Mouse (Mus musculus): ENCODE measurements around the gene Ifitm7. TPM values are rescaled to one million over a fixed set of nuclear protein-coding genes. Genes with fewer than 3 reads are reported as not detected.

Ifitm7 gene
- polyA plus RNA-seq, 1 experiment, result 1.1 TPM

- no peak for DNase-seq
- H3K4me1 ChIP-seq (ENCODE audit: control insufficient read depth, insufficient read depth, low read length), result no peaks in the 10 kb centered on the region
- WGBS, result 94% methylated on average over 8 of the region's 8 CpGs
- H3K4me3 ChIP-seq (replicated peaks; ENCODE audit: insufficient read depth, low read depth, low read length), result no peak overlapping the region
- TF ChIP-seq CTCF (IDR thresholded peaks at IDR 0.05; ENCODE audit: borderline replicate concordance, insufficient read depth, low read depth, low read length) (no peak), POLR2A (IDR thresholded peaks at IDR 0.05; ENCODE audit: borderline replicate concordance, insufficient read depth, low read length) (no peak)
- no peak overlapping the region for H3K27ac ChIP-seq (ENCODE audit: insufficient read depth, low read length)
- H3K27me3 ChIP-seq (ENCODE audit: control insufficient read depth, insufficient read depth, low read length), result no peaks in the 10 kb centered on the region
These were observed 30.6 kb upstream of the Ifitm7 start for GRCm38 (mm10) chr16:14017306-14017705.

GRCm38 (mm10) chr16:14009966-14010365, 23.3 kb upstream of the Ifitm7 start:
- H3K4me1 ChIP-seq (ENCODE audit: control insufficient read depth, insufficient read depth, low read length), result no peaks in the 10 kb centered on the region
- no peak for TF ChIP-seq CTCF (IDR thresholded peaks at IDR 0.05; ENCODE audit: borderline replicate concordance, insufficient read depth, low read depth, low read length)
- no peak for TF ChIP-seq POLR2A (IDR thresholded peaks at IDR 0.05; ENCODE audit: borderline replicate concordance, insufficient read depth, low read length)
- WGBS, result 92% methylated on average over 4 of the region's 4 CpGs
- no peaks in the 10 kb centered on the region for H3K27me3 ChIP-seq (ENCODE audit: control insufficient read depth, insufficient read depth, low read length)
- H3K4me3 ChIP-seq (replicated peaks; ENCODE audit: insufficient read depth, low read depth, low read length), result no peak overlapping the region
- DNase-seq, result no peak
- no peak overlapping the region for H3K27ac ChIP-seq (ENCODE audit: insufficient read depth, low read length)

- Histone ChIP-seq H3K4me1 (ENCODE audit: control insufficient read depth, insufficient read depth, low read length) (no peaks in the 10 kb centered on the region; the same call in 1 of the 2 replicates), H3K27me3 (ENCODE audit: control insufficient read depth, insufficient read depth, low read length) (no peaks in the 10 kb centered on the region), H3K4me3 (replicated peaks; ENCODE audit: insufficient read depth, low read depth, low read length) (no peak overlapping the region), H3K27ac (ENCODE audit: insufficient read depth, low read length) (no peak overlapping the region)
- TF ChIP-seq POLR2A (IDR thresholded peaks at IDR 0.05; ENCODE audit: borderline replicate concordance, insufficient read depth, low read length), result no peak
- TF ChIP-seq CTCF (IDR thresholded peaks at IDR 0.05; ENCODE audit: borderline replicate concordance, insufficient read depth, low read depth, low read length), result no peak
- no peak for DNase-seq
These were observed 22.0 kb upstream of the Ifitm7 start for GRCm38 (mm10) chr16:14008708-14009107.

GRCm38 (mm10) chr16:14008081-14008480, 21.4 kb upstream of the Ifitm7 start:
- Histone ChIP-seq H3K4me3 (replicated peaks; ENCODE audit: insufficient read depth, low read depth, low read length) (no peak overlapping the region), H3K27me3 (ENCODE audit: control insufficient read depth, insufficient read depth, low read length) (no peaks in the 10 kb centered on the region), H3K27ac (ENCODE audit: insufficient read depth, low read length) (no peak overlapping the region), H3K4me1 (ENCODE audit: control insufficient read depth, insufficient read depth, low read length) (no peaks in the 10 kb centered on the region; the same call in 1 of the 2 replicates)
- DNase-seq, result no peak
- TF ChIP-seq CTCF (IDR thresholded peaks at IDR 0.05; ENCODE audit: borderline replicate concordance, insufficient read depth, low read depth, low read length) (no peak), POLR2A (IDR thresholded peaks at IDR 0.05; ENCODE audit: borderline replicate concordance, insufficient read depth, low read length) (no peak)
- WGBS, result 69% methylated on average over 2 of the region's 2 CpGs

- no peak overlapping the region for H3K27ac ChIP-seq (ENCODE audit: insufficient read depth, low read length)
- no peak for TF ChIP-seq CTCF (IDR thresholded peaks at IDR 0.05; ENCODE audit: borderline replicate concordance, insufficient read depth, low read depth, low read length)
- TF ChIP-seq POLR2A (IDR thresholded peaks at IDR 0.05; ENCODE audit: borderline replicate concordance, insufficient read depth, low read length), result no peak
- peak in 1 of 2 experiments; percentile 17 for DNase-seq
- no peaks in the 10 kb centered on the region for H3K27me3 ChIP-seq (ENCODE audit: control insufficient read depth, insufficient read depth, low read length)
- no peak overlapping the region for H3K4me3 ChIP-seq (replicated peaks; ENCODE audit: insufficient read depth, low read depth, low read length)
- H3K4me1 ChIP-seq (ENCODE audit: control insufficient read depth, insufficient read depth, low read length), result no peaks in the 10 kb centered on the region; the same call in 1 of the 2 replicates
- 46% methylated on average over 4 of the region's 4 CpGs for WGBS
These were observed 18.6 kb upstream of the Ifitm7 start for GRCm38 (mm10) chr16:14005266-14005665.

GRCm38 (mm10) chr16:14004726-14005125, 18.0 kb upstream of the Ifitm7 start:
- no peaks in the 10 kb centered on the region for H3K27me3 ChIP-seq (ENCODE audit: control insufficient read depth, insufficient read depth, low read length)
- H3K4me1 ChIP-seq (ENCODE audit: control insufficient read depth, insufficient read depth, low read length), result no peaks in the 10 kb centered on the region; the same call in 1 of the 2 replicates
- H3K27ac ChIP-seq (ENCODE audit: insufficient read depth, low read length), result no peak overlapping the region
- TF ChIP-seq CTCF (IDR thresholded peaks at IDR 0.05; ENCODE audit: borderline replicate concordance, insufficient read depth, low read depth, low read length) (no peak), POLR2A (IDR thresholded peaks at IDR 0.05; ENCODE audit: borderline replicate concordance, insufficient read depth, low read length) (no peak)
- no peak overlapping the region for H3K4me3 ChIP-seq (replicated peaks; ENCODE audit: insufficient read depth, low read depth, low read length)
- 94% methylated on average over 2 of the region's 2 CpGs for WGBS
- DNase-seq, result no peak

GRCm38 (mm10) chr16:14004170-14004569, 17.5 kb upstream of the Ifitm7 start:
- WGBS, result 48% methylated on average over 3 of the region's 3 CpGs
- no peak overlapping the region for H3K27ac ChIP-seq (ENCODE audit: insufficient read depth, low read length)
- H3K4me3 ChIP-seq (replicated peaks; ENCODE audit: insufficient read depth, low read depth, low read length), result no peak overlapping the region
- no peak for DNase-seq
- H3K27me3 ChIP-seq (ENCODE audit: control insufficient read depth, insufficient read depth, low read length), result no peaks in the 10 kb centered on the region
- no peaks in the 10 kb centered on the region; the same call in 1 of the 2 replicates for H3K4me1 ChIP-seq (ENCODE audit: control insufficient read depth, insufficient read depth, low read length)
- TF ChIP-seq POLR2A (IDR thresholded peaks at IDR 0.05; ENCODE audit: borderline replicate concordance, insufficient read depth, low read length), result no peak
- no peak for TF ChIP-seq CTCF (IDR thresholded peaks at IDR 0.05; ENCODE audit: borderline replicate concordance, insufficient read depth, low read depth, low read length)

- Histone ChIP-seq H3K4me3 (replicated peaks; ENCODE audit: insufficient read depth, low read depth, low read length) (no peak overlapping the region), H3K4me1 (ENCODE audit: control insufficient read depth, insufficient read depth, low read length) (no peaks in the 10 kb centered on the region; the same call in 1 of the 2 replicates), H3K27ac (ENCODE audit: insufficient read depth, low read length) (no peak overlapping the region), H3K27me3 (ENCODE audit: control insufficient read depth, insufficient read depth, low read length) (no peaks in the 10 kb centered on the region)
- TF ChIP-seq CTCF (IDR thresholded peaks at IDR 0.05; ENCODE audit: borderline replicate concordance, insufficient read depth, low read depth, low read length), result no peak
- TF ChIP-seq POLR2A (IDR thresholded peaks at IDR 0.05; ENCODE audit: borderline replicate concordance, insufficient read depth, low read length), result no peak
- 59% methylated on average over 8 of the region's 8 CpGs for WGBS
- no peak for DNase-seq
These were observed 16.9 kb upstream of the Ifitm7 start for GRCm38 (mm10) chr16:14003386-14004130.

Data from cerebellum, adult 2 months (tissue).